Comparison of ENCODE assay signal across 8 mouse cellular contexts in genomic region chr4:129032963-129033951, GRCm38 (mm10). TPM values are rescaled to one million over a fixed set of nuclear protein-coding genes. Genes with fewer than 3 reads are reported as not detected.
DNase-seq lines count a peak whose midpoint lies in the region; ATAC-seq lines count a peak whose summit lies in the region.

No protein-coding gene starts in this region.

- H3K27me3 ChIP-seq in heart, embryonic 14.5 days (ENCODE audit: control insufficient read depth, insufficient read depth, low read length): no peaks in the 10 kb centered on the region
- H3K27me3 ChIP-seq in limb, embryonic 10.5 days (ENCODE audit: low read depth, poor library complexity, severe bottlenecking): peaks cover 11% of the 10 kb centered on the region; the same call in 1 of the 2 replicates

- peak overlapping the region; percentile 28; the same call in 1 of the 2 replicates for H3K9ac ChIP-seq in heart, embryonic 14.5 days (ENCODE audit: low read length)

- WGBS in heart, embryonic 14.5 days: 4% methylated on average over 17 of the region's 17 CpGs
- WGBS in limb, embryonic 10.5 days: 27% methylated on average over 17 of the region's 17 CpGs

- no peak; the same call in 1 of the 2 replicates for ATAC-seq in cerebellum, adult (ENCODE audit: insufficient number of reproducible peaks, low FRiP score, low TSS enrichment)
- ATAC-seq in heart, embryonic 14.5 days (ENCODE audit: insufficient number of reproducible peaks, insufficient read depth, low FRiP score, low read depth): peak; percentile 79

- DNase-seq in cerebellum, adult 11 months: peak; percentile 62
- DNase-seq in WW6 (ENCODE audit: low read depth, low spot score): peak; percentile 73
- peak; percentile 61 for DNase-seq in embryo, embryonic 9.5 days (ENCODE audit: extremely low spot score)
- peak; percentile 49 for DNase-seq in limb, embryonic 10.5 days (ENCODE audit: low spot score)
- peak; percentile 47 for DNase-seq in mesoderm, embryonic 11.5 days (ENCODE audit: low read depth, low spot score)
- peak; percentile 48 for DNase-seq in testis, postnatal 14 days (ENCODE audit: low spot score)

- peak overlapping the region; percentile 83 to 91 for H3K27ac ChIP-seq in heart, embryonic 14.5 days (replicated peaks in 1 of 2; ENCODE audit: control insufficient read depth in 1 of 2, insufficient read depth in 1 of 2, low read depth in 2 of 2, low read length in 2 of 2)
- peak overlapping the region; percentile 54; the same call in 1 of the 2 replicates for H3K27ac ChIP-seq in limb, embryonic 10.5 days

- H3K9me3 ChIP-seq in heart, embryonic 14.5 days (ENCODE audit: control insufficient read depth, low read length): 0 out of 2 replicates have a peak, but pooled peaks cover 3% of the 10 kb centered on the region
- no peaks in the 10 kb centered on the region for H3K9me3 ChIP-seq in limb, embryonic 10.5 days (replicated peaks)

- peak overlapping the region; percentile 52 for H3K4me2 ChIP-seq in heart, embryonic 14.5 days (ENCODE audit: low read length)

- H3K4me1 ChIP-seq in heart, embryonic 14.5 days (ENCODE audit: control insufficient read depth in 2 of 2, insufficient read depth in 2 of 2, low read length in 2 of 2): peaks cover 24 to 25% of the 10 kb centered on the region in 2 experiments
- H3K4me1 ChIP-seq in limb, embryonic 10.5 days: peaks cover 27% of the 10 kb centered on the region

- H3K36me3 ChIP-seq in heart, embryonic 14.5 days (ENCODE audit: control insufficient read depth, insufficient read depth, low read length): no peaks in the 10 kb centered on the region
- no peaks in the 10 kb centered on the region for H3K36me3 ChIP-seq in limb, embryonic 10.5 days

- H3K4me3 ChIP-seq in heart, embryonic 14.5 days (ENCODE audit: control insufficient read depth in 1 of 2, insufficient read depth in 1 of 2, low read depth in 1 of 2, low read length in 2 of 2): peak overlapping the region; percentile 16 to 17; a peak in 2 of 4 replicates
- H3K4me3 ChIP-seq in limb, embryonic 10.5 days: peak overlapping the region; percentile 21

RNA-seq across cellular contexts. Expression of gene Rnf19b, which starts 24.8 kb away (rescaled TPM):
- polyA plus RNA-seq in heart, embryonic 14.5 days (2014; fragmentation: Nextera tagmentation; extraction: Ambion mirVana): 8.2 and 9.0 TPM in 2 replicates
- polyA plus RNA-seq in limb, embryonic 10.5 days (2016; fragmentation: Nextera tagmentation; extraction: Ambion mirVana): 8.0 and 9.1 TPM in 2 replicates

RNA-seq across cellular contexts. Expression of gene Ak2, which starts 41.5 kb away (rescaled TPM):
- polyA plus RNA-seq in heart, embryonic 14.5 days (2014; fragmentation: Nextera tagmentation; extraction: Ambion mirVana): 126 and 129 TPM in 2 replicates
- 236 and 271 TPM in 2 replicates for polyA plus RNA-seq in limb, embryonic 10.5 days (2016; fragmentation: Nextera tagmentation; extraction: Ambion mirVana)
